Mouse (Mus musculus): Measurements from ENCODE around the gene Nt5c2.

- TF ChIP-seq CTCF (IDR thresholded peaks at IDR 0.05; ENCODE audit: borderline replicate concordance, insufficient read depth, low read length) (no peak), POLR2A (IDR thresholded peaks at IDR 0.05; ENCODE audit: low read depth, low read length) (no peak)
Measured at GRCm38 (mm10) chr19:46856232-46856631, 158.7 kb downstream of the Nt5c2 start.
